Mouse (Mus musculus): ENCODE results near the gene Hspg2. TPM values are rescaled to one million over a fixed set of nuclear protein-coding genes. Genes with fewer than 3 reads are reported as not detected.

Gene Hspg2
- under 1 TPM; 0.33 to 0.58 TPM for total RNA-seq (2023)

GRCm38 (mm10) chr4:137468260-137469080 lies at the start of gene Hspg2:
Gene Hspg2, plus strand, starts transcription at chr4:137468769.

DNA sequence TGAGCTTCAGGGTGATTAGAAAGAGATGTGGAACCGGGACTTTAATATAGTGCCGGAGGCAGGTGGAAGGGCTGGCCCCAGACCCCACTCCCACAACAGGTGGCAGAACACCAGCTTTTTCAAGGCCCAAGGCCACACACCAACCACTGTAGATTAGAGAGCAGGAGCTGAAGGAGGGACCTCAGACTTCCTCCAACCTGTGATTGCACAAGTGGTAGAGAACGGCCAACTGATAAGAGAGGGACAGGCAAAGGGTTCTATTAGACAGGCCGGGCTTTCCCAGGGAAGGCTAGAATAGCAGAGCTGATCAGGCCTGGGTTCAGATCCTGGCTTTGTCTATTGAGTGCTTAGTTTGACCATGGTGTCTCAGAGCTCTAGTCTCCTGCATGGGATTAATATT lies 38.1 kb upstream of the Hspg2 start, which contains the start of gene Cela3b:
Gene Cela3b (minus strand): TSS at position 39 of the 400 bp plus-strand sequence.

DNA sequence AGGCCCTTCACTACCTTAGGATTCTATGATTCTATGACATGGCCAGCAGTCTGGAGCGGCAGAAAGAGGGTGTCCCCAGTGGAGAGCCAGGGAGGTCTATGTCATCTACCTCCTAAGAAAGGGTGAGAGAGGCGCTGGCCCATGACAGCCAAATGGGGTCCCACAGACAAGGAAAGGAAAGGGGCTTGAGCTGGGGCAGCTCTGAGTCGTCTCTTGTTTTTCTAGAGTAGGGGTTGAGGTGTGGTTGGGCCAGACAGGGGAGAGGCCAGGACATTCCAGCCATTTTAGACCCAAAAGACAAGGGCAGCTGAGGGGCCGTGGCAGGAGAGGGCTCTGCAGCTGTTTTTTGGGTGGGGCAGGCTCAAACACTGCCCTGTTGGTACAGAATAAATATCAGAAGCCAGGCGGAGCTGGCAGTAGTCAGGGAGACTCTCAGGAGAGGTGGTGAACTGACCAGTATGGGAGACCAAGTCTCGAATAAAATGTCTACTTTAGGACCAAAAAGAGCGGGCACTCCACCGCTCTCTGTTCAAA lies 15.3 kb upstream of the Hspg2 start, which contains the start of gene 1700013G24Rik:
Gene 1700013G24Rik (plus strand): TSS at position 51 of the 534 bp plus-strand sequence.

DNA sequence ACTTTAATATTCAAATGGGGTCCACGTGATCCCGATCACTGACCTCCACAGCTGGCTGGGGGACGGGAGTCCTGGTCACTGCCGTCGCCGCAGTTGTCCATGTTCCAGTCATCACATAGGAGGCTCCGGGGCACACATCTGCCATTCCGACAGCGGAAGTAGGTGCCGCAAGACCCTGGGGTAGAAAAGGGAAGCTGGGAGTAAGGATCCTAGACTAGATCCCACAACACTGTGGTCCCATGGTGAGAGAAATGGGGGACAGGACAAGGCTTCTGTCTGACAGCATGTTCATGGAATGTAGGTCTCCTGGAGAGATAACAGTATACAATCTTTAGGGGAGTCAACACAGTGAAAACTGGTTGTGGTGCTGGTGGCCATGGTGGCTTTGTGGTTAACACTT lies 105.9 kb downstream of the Hspg2 start, which contains the start of gene Ldlrad2:
Gene Ldlrad2 (minus strand): TSS at position 101 of the 400 bp plus-strand sequence.

GRCm38 (mm10) chr4:137593601-137594495 lies 125.3 kb downstream of the Hspg2 start, which contains the start of gene Usp48:
Gene Usp48, plus strand, starts transcription at chr4:137593755.

Other genes starting within 250 kb of the Hspg2 start
- not detected for gene Wnt4, start 191.3 kb upstream of the Hspg2 start, total RNA-seq (2023)
- 100 to 1,000 TPM; 574 to 635 TPM for gene Cdc42, start 111.0 kb upstream of the Hspg2 start, total RNA-seq (2023)
- gene Cela3a, start 59.0 kb upstream of the Hspg2 start, total RNA-seq (2023), result not detected
- gene Cela3b, start 38.2 kb upstream of the Hspg2 start, total RNA-seq (2023), result under 1 TPM in 1 of 2 experiments, not detected in 1; 0.79 TPM
- not detected for gene 1700013G24Rik, start 15.5 kb upstream of the Hspg2 start, total RNA-seq (2023)
- gene Ldlrad2, start 105.8 kb downstream of the Hspg2 start, total RNA-seq (2023), result not detected
- 100 to 1,000 TPM; 157 to 158 TPM for gene Usp48, start 125.0 kb downstream of the Hspg2 start, total RNA-seq (2023)
- gene Rap1gap, start 196.0 kb downstream of the Hspg2 start, total RNA-seq (2023), result 1 to 10 TPM; 1.5 to 3.2 TPM

All from monocyte, adult 59 days (primary cell).